Comparison of ENCODE assay signal across 20 mouse cellular contexts in genomic region chr11:104129466-104129865, GRCm38 (mm10). TPM values are rescaled to one million over a fixed set of nuclear protein-coding genes. Genes with fewer than 3 reads are reported as not detected.
DNase-seq lines count a peak whose midpoint lies in the region; ATAC-seq lines count a peak whose summit lies in the region.
"Had no signal": no experiment of that assay in that cellular context is flagged by ENCODE, and none has a peak within 500 bp of the region (broad histone marks: within the 10 kb centered on the region; RNA-seq: fewer than 3 reads in every experiment).

No protein-coding gene starts in this region.

- DNase-seq in cerebellum, adult 11-12 months = peak; percentile 30
- DNase-seq in cerebellum, adult 9-11 months = peak; percentile 47
- DNase-seq in cerebellum, adult 18-20 months = no peak
- DNase-seq in brain, adult 2 months (ENCODE audit: low read depth, low spot score) = peak; percentile 43
- peak; percentile 26 to 42 for DNase-seq in cerebellum, postnatal 25 days
- DNase-seq: adrenal gland, adult 8-10 months; adrenal gland, postnatal 36 days; B cell, adult 2 months; gastrocnemius, postnatal 10 days; heart, adult 18-20 months; heart, postnatal 10 days; heart, postnatal 4 days; kidney, adult 18-20 months had no signal

- no peak for ATAC-seq in cerebellum, adult (ENCODE audit: insufficient number of reproducible peaks, low FRiP score, low TSS enrichment)
- ATAC-seq in megakaryocyte, adult 5-6 weeks (ENCODE audit: poor library complexity, severe bottlenecking) = no peak
- ATAC-seq: CD4-positive, CD25-positive, alpha-beta regulatory T cell, adult 4 months; forebrain, embryonic 16.5 days; intestine, embryonic 15.5 days had no signal

RNA-seq across cellular contexts. Expression of gene Crhr1, which starts 3.2 kb away (rescaled TPM):
- not detected in 2 replicates for total RNA-seq in megakaryocyte, adult 5-6 weeks (2015)
- total RNA-seq in megakaryocyte, adult 5-6 weeks (2017) = not detected in 2 replicates
- total RNA-seq: G1E; gastrocnemius, postnatal 4 days; heart, adult 18-20 months; heart, postnatal 10 days; heart, postnatal 4 days had no signal

RNA-seq across cellular contexts. Expression of gene Sppl2c, which starts 56.7 kb away (rescaled TPM):
- total RNA-seq in megakaryocyte, adult 5-6 weeks (2015) = not detected in 2 replicates
- total RNA-seq in megakaryocyte, adult 5-6 weeks (2017) = not detected in 2 replicates
- total RNA-seq: adrenal gland, adult 8-10 months; adrenal gland, postnatal 36 days; gastrocnemius, postnatal 10 days; gastrocnemius, postnatal 4 days; heart, adult 18-20 months; heart, postnatal 10 days; heart, postnatal 4 days had no signal

Comparison
In these comparisons a context has a peak if more than half of its experiments do, and no peak if none do; other contexts are left out.
1. DNase-seq: peak in cerebellum, adult 11-12 months (single experiment), cerebellum, adult 9-11 months (single experiment), brain, adult 2 months (single experiment) and cerebellum, postnatal 25 days (2 of 2); none in cerebellum, adult 18-20 months (0 of 2).